Mouse (Mus musculus) olfactory bulb, adult 2 months (tissue): ENCODE data around the gene Gm21885.

Source experiments
- CTCF ChIP-seq: fragments of 200-500 bp; IDR thresholded peaks from 2 replicates; pipeline ENCODE4 v1.5.1; 2012; ENCODE audit warnings: low read depth, mild to moderate bottlenecking, low read length, moderate library complexity; ENCODE audit not compliant: insufficient read depth
- POLR2A ChIP-seq: fragments of 200-500 bp; IDR thresholded peaks from 2 replicates; pipeline ENCODE4 v1.6.1; 2012; ENCODE audit warnings: mild to moderate bottlenecking, low read depth, low read length, moderate library complexity; ENCODE audit not compliant: insufficient read depth

GRCm38 (mm10) chr11:94312733-94313132 is 31.1 kb downstream of the Gm21885 start:
- no peak for TF ChIP-seq CTCF
- TF ChIP-seq POLR2A, result no peak
